Mouse (Mus musculus) Muller cell, postnatal 12 days (primary cell): ENCODE measurements around the gene Nip7.
"Not testable (repeated sequence)": the region's sequence is repeated elsewhere in the genome, so short reads cannot be mapped to it uniquely, and the experiment has no call there.

ENCODE experiments used
- DNase-seq: peaks from one replicate; pipeline ENCODE4 v3.0.0-alpha.2; 2015; ENCODE audit errors: inconsistent ontology term

Nip7 gene

GRCm38 (mm10) chr8:107056076-107056972 is at the start of gene Nip7, which contains the start of gene Cog8:
Gene Nip7, plus strand, starts transcription at chr8:107056877.
Gene Cog8, minus strand, starts transcription at chr8:107056689.
- peak; percentile 99 for DNase-seq

- no peak for DNase-seq
Measured at GRCm38 (mm10) chr8:107007795-107008194, 48.9 kb upstream of the Nip7 start.

DNA sequence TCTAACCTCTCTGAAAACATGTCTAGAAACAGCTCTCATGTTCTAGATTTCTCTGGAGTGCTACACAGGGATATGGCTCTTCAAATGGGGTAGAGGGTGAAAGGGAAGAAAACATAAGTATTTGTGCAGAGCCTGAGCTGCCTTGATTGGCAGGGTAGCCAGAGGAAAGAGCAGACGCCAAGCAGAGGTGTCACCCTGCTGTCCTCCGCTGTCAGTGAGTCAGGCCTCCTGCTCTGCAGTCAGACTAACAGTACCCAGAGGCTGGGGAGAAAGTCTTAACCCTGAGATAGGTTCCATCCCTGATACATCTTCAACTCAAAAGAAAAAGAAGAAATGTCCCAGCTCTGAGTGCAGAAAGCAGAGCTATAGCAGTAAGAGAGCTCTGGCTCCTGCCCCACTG is 44.0 kb upstream of the Nip7 start:
- no peak for DNase-seq

DNA sequence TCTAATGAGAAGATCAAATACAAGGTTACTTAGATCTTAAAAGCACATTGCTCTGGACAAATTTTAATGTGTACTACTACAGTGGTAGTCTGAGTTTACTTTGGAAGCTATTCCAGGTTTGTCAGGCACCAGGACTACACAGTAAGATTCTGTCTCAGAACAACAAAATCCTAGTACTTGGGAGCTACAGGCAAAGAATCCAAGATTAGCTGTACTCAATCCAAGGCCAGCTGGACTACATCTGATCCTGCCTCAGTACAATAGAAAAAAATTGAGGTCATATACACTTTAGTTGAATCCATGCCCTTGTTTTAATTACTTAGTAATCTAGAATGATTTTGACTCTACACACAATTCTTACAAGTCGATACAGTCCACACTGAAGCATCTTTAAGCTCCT is 41.8 kb upstream of the Nip7 start:
- DNase-seq, result no peak

- no peak for DNase-seq
Measured at GRCm38 (mm10) chr8:107023479-107023878, 33.2 kb upstream of the Nip7 start.

GRCm38 (mm10) chr8:107029310-107029709 is 27.4 kb upstream of the Nip7 start:
- DNase-seq, result no peak

- no peak for DNase-seq
Measured at GRCm38 (mm10) chr8:107030058-107030457, 26.6 kb upstream of the Nip7 start.

DNA sequence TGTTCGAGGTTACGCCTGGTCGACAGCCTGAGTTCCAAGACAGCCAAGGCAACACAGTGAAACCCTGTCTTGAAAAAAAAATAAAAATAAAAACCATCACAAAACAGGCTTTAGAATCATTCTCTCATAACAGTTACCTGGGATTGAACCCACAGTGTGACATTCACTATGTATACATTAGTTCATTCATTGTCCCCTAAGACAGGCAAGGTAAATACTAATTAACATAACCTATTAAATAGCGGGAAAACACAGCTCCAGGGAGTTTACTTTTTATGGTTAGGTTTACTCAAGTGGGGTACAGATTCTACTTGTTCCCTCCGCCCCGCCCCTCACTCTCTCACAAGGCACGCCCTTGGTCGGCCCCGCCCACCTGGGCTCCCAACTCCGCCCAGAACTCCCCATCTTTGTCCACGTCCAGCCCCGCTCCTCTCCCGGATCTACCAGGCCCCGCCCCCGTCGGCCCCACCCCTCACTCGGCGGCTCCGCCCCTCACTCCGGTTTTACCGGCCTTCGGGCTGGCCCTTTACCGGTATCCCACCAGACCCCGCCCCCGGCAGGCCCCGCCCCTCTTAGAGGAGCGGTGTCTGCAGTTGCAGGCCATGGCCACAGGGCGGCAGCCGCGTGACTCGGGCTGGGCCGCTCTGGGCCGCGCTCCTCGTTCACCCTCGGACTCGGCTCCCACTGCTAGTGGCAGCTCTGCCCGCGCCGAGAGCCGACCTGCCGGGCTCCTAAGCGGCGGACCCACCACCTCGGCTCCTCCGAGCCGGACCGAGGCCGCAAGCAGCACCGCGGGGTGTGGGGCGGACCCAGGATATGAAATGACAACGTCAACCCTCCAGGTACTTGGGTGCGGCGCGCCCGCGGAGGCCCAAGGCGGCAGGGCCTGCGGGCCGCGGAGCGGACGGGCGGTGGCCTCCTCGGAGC is 25.8 kb upstream of the Nip7 start, which contains the start of gene Vps4a:
Vps4a (plus strand) TSS at position 573 of the 927 bp plus-strand sequence.
- DNase-seq, result peak; percentile 98

GRCm38 (mm10) chr8:107031577-107032090 is 25.0 kb upstream of the Nip7 start:
- no peak for DNase-seq

DNA sequence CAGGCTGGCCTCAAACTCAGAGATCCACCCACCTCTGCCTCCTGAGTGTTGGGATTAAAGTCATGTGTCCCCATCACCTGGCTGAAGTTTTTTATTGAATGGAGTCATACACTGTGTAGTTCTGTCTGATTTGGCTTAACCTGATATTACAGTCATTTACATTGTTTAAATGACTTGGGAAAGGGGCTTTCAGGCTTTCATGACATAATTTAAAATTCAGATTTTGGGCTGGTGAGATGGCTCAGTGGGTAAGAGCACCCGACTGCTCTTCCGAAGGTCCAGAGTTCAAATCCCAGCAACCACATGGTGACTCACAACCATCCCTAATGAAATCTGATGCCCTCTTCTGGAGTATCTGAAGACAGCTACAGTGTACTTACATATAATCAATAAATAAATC is 23.1 kb upstream of the Nip7 start:
- not testable (repeated sequence) for DNase-seq

GRCm38 (mm10) chr8:107035641-107036040 is 21.0 kb upstream of the Nip7 start:
- no peak for DNase-seq

GRCm38 (mm10) chr8:107036626-107037025 is 20.1 kb upstream of the Nip7 start:
- no peak for DNase-seq

DNA sequence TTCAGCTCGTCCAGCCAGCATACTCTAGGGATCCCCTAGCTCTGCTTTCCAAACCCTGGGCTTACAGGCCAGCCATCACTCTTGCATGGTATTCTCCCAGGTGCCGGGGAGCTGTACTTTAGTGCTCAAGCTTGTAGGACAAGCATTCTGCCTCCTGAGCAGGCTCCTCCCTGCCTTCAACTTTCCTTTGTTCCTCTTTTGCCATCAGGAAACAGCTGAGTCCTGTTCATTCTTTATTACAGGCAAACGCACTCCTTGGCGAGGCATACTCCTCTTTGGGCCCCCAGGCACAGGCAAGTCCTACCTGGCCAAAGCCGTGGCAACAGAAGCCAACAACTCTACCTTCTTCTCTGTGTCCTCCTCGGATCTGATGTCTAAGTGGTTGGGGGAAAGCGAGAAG is 16.0 kb upstream of the Nip7 start:
- DNase-seq, result no peak

GRCm38 (mm10) chr8:107045478-107045877 is 11.2 kb upstream of the Nip7 start:
- DNase-seq, result no peak

- DNase-seq, result no peak
Measured at GRCm38 (mm10) chr8:107046976-107047375, 9.7 kb upstream of the Nip7 start.

DNA sequence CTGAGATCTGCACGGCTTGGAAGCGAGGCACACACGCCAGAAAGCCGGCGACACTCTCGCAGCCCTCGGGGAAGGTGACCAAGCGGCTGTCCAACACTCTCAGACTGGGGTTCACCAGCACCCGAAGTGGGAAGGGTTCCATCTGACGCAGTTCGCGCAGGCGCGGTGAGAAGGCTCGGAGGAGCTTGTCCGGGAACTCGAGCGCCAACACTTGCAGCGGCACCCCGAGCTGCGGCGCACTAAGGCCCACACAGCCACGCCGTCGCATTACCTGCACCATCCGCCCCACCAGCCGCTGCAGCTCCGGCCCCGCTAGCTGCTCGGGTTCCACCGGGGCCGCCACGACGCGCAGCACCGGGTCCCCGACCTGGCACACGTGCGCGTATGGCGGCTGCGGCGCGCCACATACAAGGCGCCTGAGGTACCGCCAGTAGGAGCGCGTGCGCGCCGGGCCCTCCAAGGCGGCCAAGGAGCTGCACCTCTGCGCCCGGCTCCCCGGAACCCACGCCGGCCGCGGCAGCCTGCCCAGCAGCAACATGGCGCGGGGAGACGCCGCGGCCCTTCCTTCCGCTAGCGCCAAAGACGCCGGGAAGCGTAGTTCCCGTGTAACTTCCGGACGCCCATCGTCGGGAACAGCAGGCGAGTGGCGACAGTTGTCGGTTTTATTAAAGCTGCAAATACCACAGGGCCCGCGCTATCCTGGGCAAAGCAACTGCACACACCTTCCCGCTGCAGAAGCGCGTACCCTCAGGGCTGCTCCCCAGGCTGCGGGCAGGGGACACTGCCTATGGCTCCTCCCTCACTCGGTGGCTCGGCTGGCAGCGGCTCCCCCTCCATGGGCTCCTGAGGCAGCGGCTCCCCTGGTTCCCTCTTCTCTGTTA is 8.4 kb upstream of the Nip7 start, which contains the start of gene Pdf:
Pdf (minus strand) TSS at position 554 of the 881 bp plus-strand sequence.
- peak; percentile 85 for DNase-seq

GRCm38 (mm10) chr8:107049480-107049879 is 7.2 kb upstream of the Nip7 start:
- no peak for DNase-seq

DNA sequence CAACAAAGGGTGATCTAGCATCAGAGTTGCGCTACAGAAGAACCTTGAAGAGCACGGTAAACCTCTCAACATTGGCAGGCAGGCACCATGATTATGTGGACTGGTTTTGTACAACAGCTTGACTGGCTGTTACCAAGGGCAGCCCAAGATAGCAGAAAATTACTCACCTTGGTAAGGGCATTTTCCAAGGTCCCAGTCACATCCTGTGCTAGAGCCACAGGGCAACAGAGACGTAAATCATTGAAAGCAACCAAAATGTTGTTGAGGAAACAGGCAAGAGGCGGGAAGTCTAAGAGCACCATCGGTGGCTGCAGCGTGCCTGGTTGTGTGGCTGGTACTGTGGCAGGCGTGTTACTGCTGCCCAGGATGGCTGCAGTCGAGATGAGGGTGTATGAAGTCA is 4.6 kb upstream of the Nip7 start:
- no peak for DNase-seq

DNA sequence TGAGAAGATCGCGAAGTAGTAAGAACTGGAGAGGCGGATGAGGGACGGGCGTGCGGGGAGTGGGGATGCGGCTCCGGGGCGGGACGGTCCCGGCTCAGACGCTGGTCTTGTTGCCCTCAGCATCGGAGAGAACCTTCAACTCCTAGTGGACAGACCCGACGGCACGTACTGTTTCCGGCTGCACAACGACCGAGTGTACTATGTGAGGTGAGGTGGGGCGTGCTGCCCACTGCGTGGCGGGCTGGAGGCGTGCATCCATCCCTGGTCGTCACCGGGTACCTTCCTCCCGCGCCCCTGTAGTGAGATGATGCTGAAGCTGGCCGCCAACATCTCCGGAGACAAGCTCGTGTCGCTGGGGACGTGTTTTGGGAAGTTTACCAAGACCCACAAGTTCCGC is 294 bp downstream of the Nip7 start:
- no peak for DNase-seq

- DNase-seq, result no peak
Measured at GRCm38 (mm10) chr8:107062613-107063012, 5.9 kb downstream of the Nip7 start.
